Mouse (Mus musculus): Measurements from ENCODE around the gene Bspry. TPM values are rescaled to one million over a fixed set of nuclear protein-coding genes. Genes with fewer than 3 reads are reported as not detected.
A peak's percentile ranks its signal among the peaks of the same experiment; 100 is the strongest.

Bspry gene
- total RNA-seq, 2 experiments from 2014 or later = not detected

DNA sequence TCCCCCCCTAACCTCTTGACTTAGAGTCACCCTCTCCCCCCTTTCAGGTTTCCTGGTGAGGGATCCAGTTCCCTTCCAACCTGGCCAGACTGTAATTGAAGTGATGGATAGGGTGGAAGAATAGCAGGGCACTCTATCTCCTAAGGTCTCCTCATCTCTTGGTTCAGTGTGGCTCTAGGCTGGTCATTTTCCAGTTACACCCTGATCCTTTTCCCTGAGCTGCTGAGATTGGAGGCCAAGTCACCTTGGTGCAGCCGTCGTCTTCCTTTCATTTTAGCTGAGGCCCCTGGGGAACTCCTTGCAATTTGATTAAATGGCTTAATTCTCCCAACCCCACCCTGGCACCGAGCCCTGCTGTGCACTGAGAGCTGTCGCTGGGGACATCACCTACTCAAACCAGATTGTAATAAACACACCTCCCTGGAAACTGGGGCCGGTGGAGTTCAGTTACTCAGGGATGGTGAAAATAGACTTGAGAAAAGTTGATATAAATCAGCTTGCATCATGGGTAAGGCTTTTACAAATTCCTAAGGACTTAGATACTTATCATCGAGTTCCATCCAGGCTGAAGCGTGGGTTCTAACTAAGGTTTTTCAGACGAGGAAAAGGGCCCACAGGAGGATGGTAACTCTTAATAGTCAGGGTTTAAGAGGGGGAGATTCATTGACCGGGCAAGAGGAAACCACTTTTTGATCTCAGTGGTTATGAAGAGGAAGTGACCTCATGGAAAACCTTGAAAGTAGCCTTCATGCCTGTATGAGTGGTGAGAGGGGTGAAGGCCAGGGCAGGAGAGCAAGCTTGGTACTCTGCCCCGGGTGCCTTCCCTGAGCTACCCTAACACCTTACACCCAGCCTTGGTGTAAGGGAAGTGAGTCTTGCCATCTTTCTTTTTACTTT is 1.1 kb downstream of the Bspry start:
- peak; percentile 69 for ATAC-seq (replicated peaks; ENCODE audit: poor library complexity)

- ATAC-seq (replicated peaks; ENCODE audit: poor library complexity) = peak; percentile 12; the same call in 1 of the 2 replicates
These were observed 5.1 kb downstream of the Bspry start for GRCm38 (mm10) chr4:62484928-62485327.

GRCm38 (mm10) chr4:62485450-62486161 is 5.8 kb downstream of the Bspry start:
- no peak for ATAC-seq (replicated peaks; ENCODE audit: poor library complexity)

- no peak for ATAC-seq (replicated peaks; ENCODE audit: poor library complexity)
These were observed 6.4 kb downstream of the Bspry start for GRCm38 (mm10) chr4:62486162-62486696.

GRCm38 (mm10) chr4:62487172-62487571 is 7.3 kb downstream of the Bspry start:
- no peak for ATAC-seq (replicated peaks; ENCODE audit: poor library complexity)

GRCm38 (mm10) chr4:62487914-62488313 is 8.1 kb downstream of the Bspry start:
- ATAC-seq (replicated peaks; ENCODE audit: poor library complexity) = no peak

GRCm38 (mm10) chr4:62492682-62493081 is 12.8 kb downstream of the Bspry start:
- no peak for ATAC-seq (replicated peaks; ENCODE audit: poor library complexity)

- no peak; the same call in 1 of the 2 replicates for ATAC-seq (replicated peaks; ENCODE audit: poor library complexity)
These were observed 14.4 kb downstream of the Bspry start for GRCm38 (mm10) chr4:62494230-62494629.

GRCm38 (mm10) chr4:62495946-62496345 is 16.1 kb downstream of the Bspry start:
- 0 out of 2 replicates have a peak, but pooled peaks have one; percentile 20 for ATAC-seq (replicated peaks; ENCODE audit: poor library complexity)

- peak; percentile 78 for ATAC-seq (replicated peaks; ENCODE audit: poor library complexity)
These were observed 17.0 kb downstream of the Bspry start for GRCm38 (mm10) chr4:62496815-62497214.

DNA sequence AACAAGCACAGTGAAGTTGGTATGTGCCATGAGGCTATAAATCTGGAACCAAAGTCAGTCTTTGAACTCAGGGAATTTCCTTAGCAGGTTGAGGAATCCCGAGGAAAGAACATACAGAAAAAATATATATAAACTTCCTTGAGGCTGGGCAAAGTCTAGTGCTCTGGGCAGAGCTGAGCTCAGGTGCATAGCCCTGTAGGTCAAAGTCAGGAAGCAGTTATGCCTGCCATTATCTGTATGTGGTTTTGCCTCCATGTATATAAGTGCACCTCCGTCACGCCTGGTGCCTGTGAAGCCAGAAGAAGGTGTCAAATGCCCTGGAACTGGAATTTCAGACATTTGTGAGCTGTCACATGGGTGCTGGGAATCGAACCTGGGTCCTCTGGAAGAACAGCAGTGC is 20.9 kb downstream of the Bspry start:
- ATAC-seq (replicated peaks; ENCODE audit: poor library complexity) = no peak

DNA sequence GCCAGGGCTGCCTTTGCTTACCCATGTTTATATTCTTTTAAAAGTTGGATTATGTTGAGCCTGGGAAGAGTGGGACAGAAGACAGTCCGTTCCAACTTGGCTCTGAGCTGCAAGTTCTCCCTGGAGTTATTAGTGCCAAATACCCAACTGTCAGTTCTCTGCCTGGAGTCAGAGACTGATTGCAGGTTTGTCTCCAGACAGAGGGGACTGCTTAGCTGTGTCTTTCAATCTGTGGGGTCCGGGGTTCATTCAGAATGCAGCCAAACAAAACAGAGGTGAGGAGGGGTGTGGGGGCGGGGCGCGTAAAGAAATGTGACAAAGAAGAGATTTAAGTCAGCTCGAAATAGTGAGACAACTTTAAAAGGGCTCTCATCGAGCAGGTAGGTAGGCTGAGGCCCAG is 21.7 kb downstream of the Bspry start:
- ATAC-seq (replicated peaks; ENCODE audit: poor library complexity) = peak; percentile 2; the same call in 1 of the 2 replicates

- ATAC-seq (replicated peaks; ENCODE audit: poor library complexity) = peak; percentile 94
These were observed 22.3 kb downstream of the Bspry start for GRCm38 (mm10) chr4:62501964-62502732.

GRCm38 (mm10) chr4:62502969-62503368 is 23.1 kb downstream of the Bspry start:
- no peak for ATAC-seq (replicated peaks; ENCODE audit: poor library complexity)

- no peak for ATAC-seq (replicated peaks; ENCODE audit: poor library complexity)
These were observed 23.6 kb downstream of the Bspry start, which contains the start of gene Hdhd3 for GRCm38 (mm10) chr4:62503374-62503970. Gene Hdhd3 (minus strand): TSS chr4:62503467.

DNA sequence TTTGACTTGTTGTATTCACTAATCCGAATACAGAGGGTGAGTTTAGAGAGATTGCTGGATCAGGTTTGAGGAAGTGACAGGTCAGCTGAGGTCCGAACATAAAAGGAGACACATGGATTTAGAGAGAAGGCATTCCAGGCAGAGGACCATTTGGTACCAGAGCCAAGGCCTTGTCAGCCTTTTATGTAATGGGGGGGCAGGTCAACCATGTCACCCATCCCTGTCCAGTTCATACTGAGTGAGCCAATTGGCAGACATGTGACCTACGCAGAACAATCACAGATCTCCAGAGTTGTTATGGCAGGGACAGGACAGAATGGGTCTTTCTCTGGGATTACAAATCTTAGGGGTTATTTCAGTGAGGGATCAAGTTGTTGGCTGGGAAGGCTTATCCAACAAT is 26.1 kb downstream of the Bspry start:
- ATAC-seq (replicated peaks; ENCODE audit: poor library complexity) = no peak

GRCm38 (mm10) chr4:62506798-62507197 is 26.9 kb downstream of the Bspry start:
- ATAC-seq (replicated peaks; ENCODE audit: poor library complexity) = peak; percentile 25

- ATAC-seq (replicated peaks; ENCODE audit: poor library complexity) = no peak
These were observed 29.0 kb downstream of the Bspry start for GRCm38 (mm10) chr4:62508839-62509238.

GRCm38 (mm10) chr4:62509946-62510345 is 30.1 kb downstream of the Bspry start:
- no peak for ATAC-seq (replicated peaks; ENCODE audit: poor library complexity)

- ATAC-seq (replicated peaks; ENCODE audit: poor library complexity) = no peak
These were observed 34.2 kb downstream of the Bspry start for GRCm38 (mm10) chr4:62513998-62514506.
